Mouse (Mus musculus) testis, adult 2 months (tissue): ENCODE measurements around the gene Gm20683. TPM values are rescaled to one million over a fixed set of nuclear protein-coding genes. Genes with fewer than 3 reads are reported as not detected.

ENCODE experiments used
- H3K27ac ChIP-seq: fragments of 200-500 bp; 2 replicates; pipeline ENCODE4 v1.5.1; 2012; ENCODE audit warnings: low read depth, low read length; ENCODE audit not compliant: control insufficient read depth, insufficient read depth
- H3K27me3 ChIP-seq: fragments of 200-500 bp; 2 replicates; pipeline ENCODE4 v1.6.1; 2012; ENCODE audit warnings: mild to moderate bottlenecking, low read length, moderate library complexity; ENCODE audit not compliant: control insufficient read depth, insufficient read depth
- H3K36me3 ChIP-seq: fragments of 200-500 bp; 2 replicates; pipeline ENCODE4 v1.6.1; 2012; ENCODE audit warnings: mild to moderate bottlenecking, low read length; ENCODE audit not compliant: control insufficient read depth, insufficient read depth
- H3K4me1 ChIP-seq: fragments of 200-500 bp; 2 replicates; pipeline ENCODE4 v1.6.1; 2012; ENCODE audit warnings: low read length; ENCODE audit not compliant: control insufficient read depth, insufficient read depth
- H3K4me3 ChIP-seq: fragments of 200-500 bp; 2 replicates; pipeline ENCODE4 v1.5.1; 2012; ENCODE audit warnings: low read depth, mild to moderate bottlenecking, low read length, moderate library complexity, mixed read lengths; ENCODE audit not compliant: control insufficient read depth
- CTCF ChIP-seq: fragments of 200-500 bp; IDR thresholded peaks from 2 replicates; pipeline ENCODE4 v1.5.1; 2012; ENCODE audit warnings: low read depth, mild to moderate bottlenecking, inconsistent platforms, low read length, moderate library complexity; ENCODE audit not compliant: control insufficient read depth, insufficient read depth, insufficient replicate concordance
- POLR2A ChIP-seq: fragments of 200-500 bp; IDR thresholded peaks from 2 replicates; pipeline ENCODE4 v1.6.1; 2012; ENCODE audit warnings: low read depth, mild to moderate bottlenecking, inconsistent platforms, low read length, moderate library complexity; ENCODE audit not compliant: control insufficient read depth
- polyA plus RNA-seq: library from polyadenylated mRNA; depleted of rRNA; stranded (reverse); fragments of >200 nt; gene quantifications from 2 replicates; pipeline ENCODE4 v1.2.3, GENCODE M21; 2012

Gm20683 gene
- polyA plus RNA-seq, 1 experiment: 9.0 TPM

DNA sequence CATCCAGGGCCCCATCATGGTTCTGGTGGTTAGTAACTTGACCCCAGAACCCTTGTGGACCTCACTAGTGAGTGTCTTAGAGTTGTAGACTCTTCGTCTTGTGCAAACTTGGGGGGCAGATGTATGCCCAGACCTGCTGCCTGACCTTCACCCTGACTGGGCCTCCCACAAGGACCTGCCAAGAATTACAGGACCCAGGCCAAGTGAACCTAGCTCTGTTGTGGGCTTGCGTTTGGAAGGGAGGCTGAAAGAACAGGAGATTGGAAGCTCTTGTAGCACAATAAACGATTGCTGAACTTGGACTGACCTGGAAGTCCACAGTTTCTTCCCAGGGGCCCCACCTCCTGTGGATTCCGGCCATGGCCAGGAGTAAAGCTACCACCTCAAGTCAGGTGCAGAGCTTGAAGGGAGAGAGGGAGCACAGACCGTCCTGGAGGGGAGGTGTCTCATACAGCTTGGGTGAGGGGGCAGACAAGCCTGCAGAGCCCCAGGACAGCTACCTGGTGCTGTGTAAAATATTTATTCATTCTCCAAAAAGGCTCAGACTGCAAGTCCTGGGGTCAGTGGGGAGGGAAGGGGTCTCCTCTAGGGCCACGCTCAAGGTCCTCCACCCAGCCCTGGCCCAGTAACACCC lies 7.5 kb downstream of the Gm20683 start:
- peaks cover 45% of the 10 kb centered on the region for H3K4me1 ChIP-seq
- H3K36me3 ChIP-seq: no peaks in the 10 kb centered on the region
- no peak for TF ChIP-seq CTCF
- peak overlapping the region; percentile 92 for H3K4me3 ChIP-seq
- peak overlapping the region; percentile 95 for H3K27ac ChIP-seq
- no peaks in the 10 kb centered on the region for H3K27me3 ChIP-seq

DNA sequence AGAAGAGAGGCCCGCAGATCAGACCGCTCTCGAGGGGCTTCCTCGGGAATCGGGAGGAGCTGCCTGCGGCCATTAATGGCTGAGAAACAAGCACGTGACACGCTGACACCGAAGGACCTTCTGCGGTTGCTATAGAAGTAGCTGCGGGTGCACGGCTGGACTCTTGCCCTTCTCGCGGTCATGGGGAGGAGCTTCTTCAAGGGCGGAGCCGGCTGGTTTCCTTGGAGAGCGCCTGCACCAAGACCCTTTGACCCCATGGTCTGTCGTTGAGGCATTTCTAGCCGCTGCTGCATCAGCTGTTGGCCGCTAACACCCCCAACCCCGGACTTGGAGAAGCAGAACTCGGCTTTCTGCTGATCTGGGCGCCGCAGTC lies 8.3 kb downstream of the Gm20683 start, which contains the start of gene Stub1:
Gene Stub1, minus strand, starts transcription at position 114 of the 373 bp plus-strand sequence.
- TF ChIP-seq CTCF: no peak
- TF ChIP-seq POLR2A: peak; percentile 12; the same call in 1 of the 2 replicates
- H3K4me3 ChIP-seq: peak within 1 kb of the TSS; percentile 92
- H3K27me3 ChIP-seq: no peaks in the 10 kb centered on the region
- no peaks in the 10 kb centered on the region for H3K36me3 ChIP-seq
- peak within 1 kb of the TSS; percentile 95 for H3K27ac ChIP-seq
- peaks cover 49% of the 10 kb centered on the region for H3K4me1 ChIP-seq

GRCm38 (mm10) chr17:25832436-25833290 lies 8.9 kb downstream of the Gm20683 start:
- H3K36me3 ChIP-seq: no peaks in the 10 kb centered on the region

DNA sequence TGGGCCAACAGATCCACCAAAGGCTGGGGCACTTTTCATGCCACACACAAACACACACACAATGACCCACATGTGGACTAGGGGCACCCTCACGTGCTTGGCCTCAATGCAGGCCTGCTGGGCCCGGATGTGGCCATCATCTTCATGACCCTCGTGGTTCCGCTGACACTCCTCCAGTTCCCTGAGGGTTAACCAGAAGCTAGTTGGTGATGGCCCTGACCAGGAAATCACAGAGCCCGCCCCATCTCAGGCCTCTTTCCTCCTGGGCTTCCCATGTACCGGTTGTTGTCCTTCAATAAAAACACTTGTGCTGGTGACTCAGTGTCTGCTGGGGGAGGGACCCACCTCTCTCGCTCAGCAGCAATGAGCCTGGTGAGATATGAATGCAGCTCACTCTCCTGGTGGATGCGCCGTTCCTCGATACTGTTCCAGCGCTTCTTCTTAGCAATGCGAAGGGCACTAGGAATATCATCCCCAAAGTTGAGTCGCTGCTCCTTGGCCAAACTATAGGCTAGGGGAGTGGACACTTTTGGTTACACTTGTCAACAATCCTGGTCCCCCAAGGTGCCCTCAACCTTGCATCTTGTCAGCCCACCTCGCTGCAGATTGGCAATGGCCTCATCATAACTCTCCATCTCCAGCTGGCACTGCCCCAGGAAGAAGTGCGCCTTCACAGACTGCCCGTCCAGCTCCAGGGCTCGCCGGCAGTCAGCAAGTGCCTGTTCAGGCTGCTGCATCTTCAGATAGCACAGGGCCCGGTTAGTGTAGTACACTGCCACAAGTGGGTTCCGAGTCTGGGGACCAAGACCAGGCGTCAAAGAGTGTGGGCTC lies 9.9 kb downstream of the Gm20683 start:
- Histone ChIP-seq H3K36me3 (no peaks in the 10 kb centered on the region), H3K4me3 (peak overlapping the region; percentile 92), H3K27me3 (no peaks in the 10 kb centered on the region), H3K27ac (no peak overlapping the region; the same call in 1 of the 2 replicates), H3K4me1 (peaks cover 45% of the 10 kb centered on the region)
- TF ChIP-seq POLR2A (no peak), CTCF (no peak)

More at GRCm38 (mm10) chr17:25832436-25833290, 8.9 kb downstream of the Gm20683 start:
- peaks cover 51% of the 10 kb centered on the region for H3K4me1 ChIP-seq
- H3K4me3 ChIP-seq: peak overlapping the region; percentile 92
- H3K27me3 ChIP-seq: no peaks in the 10 kb centered on the region
- TF ChIP-seq CTCF (no peak), POLR2A (peak; percentile 87)
- peak overlapping the region; percentile 95 for H3K27ac ChIP-seq

DNA sequence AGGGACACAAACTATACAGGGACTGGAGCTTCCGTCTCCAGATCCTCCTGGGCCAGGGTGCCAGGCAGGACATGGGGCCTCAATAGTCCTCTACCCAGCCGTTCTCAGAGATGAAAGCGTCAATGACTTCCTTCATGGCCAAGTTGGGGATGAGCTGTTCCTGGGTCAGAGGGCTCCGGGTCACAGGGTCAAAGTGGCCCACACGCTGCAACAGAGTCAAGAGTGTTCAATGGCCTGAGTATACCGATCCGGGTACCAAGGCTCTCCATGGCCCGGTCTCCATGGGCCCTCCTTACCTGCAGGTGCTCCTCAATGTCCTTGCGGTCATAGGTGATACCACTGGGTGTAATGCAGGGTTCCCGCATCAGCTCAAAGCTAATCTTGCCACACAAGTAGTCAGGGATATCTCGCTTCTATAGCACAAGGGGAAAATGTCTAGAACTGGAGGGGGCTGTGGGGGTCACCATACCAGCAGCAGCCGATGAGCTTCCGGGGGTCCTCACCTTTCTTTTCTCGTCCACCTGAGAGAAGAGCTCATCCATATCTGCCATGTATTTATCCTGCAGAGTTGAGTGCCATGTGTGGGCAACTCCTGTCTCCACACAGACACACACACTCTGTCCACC lies 10.6 kb downstream of the Gm20683 start:
- Histone ChIP-seq H3K27me3 (no peaks in the 10 kb centered on the region), H3K27ac (no peak overlapping the region), H3K4me1 (peaks cover 39% of the 10 kb centered on the region), H3K36me3 (no peaks in the 10 kb centered on the region; the same call in 1 of the 2 replicates), H3K4me3 (no peak overlapping the region)
- TF ChIP-seq POLR2A (no peak), CTCF (no peak)

- H3K27ac ChIP-seq: no peak overlapping the region
- H3K4me1 ChIP-seq: peaks cover 36% of the 10 kb centered on the region
- TF ChIP-seq CTCF (no peak), POLR2A (no peak)
- H3K36me3 ChIP-seq: no peaks in the 10 kb centered on the region; the same call in 1 of the 2 replicates
- H3K27me3 ChIP-seq: no peaks in the 10 kb centered on the region
- no peak overlapping the region for H3K4me3 ChIP-seq
These were observed 11.3 kb downstream of the Gm20683 start for GRCm38 (mm10) chr17:25830200-25830753.
